Mouse (Mus musculus) lung, adult 2 months (tissue): ENCODE measurements around the gene Fgfr1op2.

Experiments used
- CTCF ChIP-seq: fragments of 200-500 bp; IDR thresholded peaks from 2 replicates; pipeline ENCODE4 v1.5.1; 2011; ENCODE audit warnings: mild to moderate bottlenecking, low read length, control low read depth; ENCODE audit not compliant: insufficient read depth
- POLR2A ChIP-seq: fragments of 200-500 bp; IDR thresholded peaks from 2 replicates; pipeline ENCODE4 v1.6.1; 2011; ENCODE audit warnings: low read depth, mild to moderate bottlenecking, control low read depth, low read length, borderline replicate concordance; ENCODE audit errors: extremely low read depth

- no peak for TF ChIP-seq CTCF
- no peak for TF ChIP-seq POLR2A
Measured at GRCm38 (mm10) chr6:146632403-146632802, 55.4 kb downstream of the Fgfr1op2 start.
